Mouse (Mus musculus) CH12.LX (cell line): ENCODE results near the gene 4931429L15Rik. TPM values are rescaled to one million over a fixed set of nuclear protein-coding genes. Genes with fewer than 3 reads are reported as not detected.

Source experiments
- DNase-seq: peaks from one replicate; pipeline ENCODE4 v3.0.0-alpha.2; 2013; ENCODE audit errors: extremely low read depth
- H3K27ac ChIP-seq: 2 replicates; pipeline ENCODE4 v1.5.1; 2012; ENCODE audit warnings: low read depth, mild to moderate bottlenecking, control low read depth, moderate library complexity; ENCODE audit not compliant: insufficient read depth
- H3K27me3 ChIP-seq: replicated peaks from 2 replicates; pipeline ENCODE3; 2012; ENCODE audit warnings: inconsistent platforms
- H3K36me3 ChIP-seq, 2 experiments: replicated peaks in 1 of 2; 2 replicates each; pipeline versions ENCODE3 to v1.6.1; 2012; ENCODE audit warnings: inconsistent platforms in 1 of 2, low read length in 1 of 2, mild to moderate bottlenecking in 1 of 2, mixed read lengths in 1 of 2, moderate library complexity in 1 of 2; ENCODE audit not compliant: control insufficient read depth in 1 of 2, insufficient read depth in 1 of 2
- H3K4me1 ChIP-seq, 2 experiments: 2 replicates each; pipeline ENCODE4 v1.6.1; 2012; ENCODE audit warnings: inconsistent platforms in 1 of 2, moderate library complexity in 1 of 2; ENCODE audit not compliant: insufficient read depth in 2 of 2, control insufficient read depth in 1 of 2
- H3K4me2 ChIP-seq: 2 replicates; pipeline ENCODE4 v1.6.1; 2012; ENCODE audit warnings: low read depth, mild to moderate bottlenecking, control low read depth; ENCODE audit not compliant: poor library complexity, insufficient read depth, severe bottlenecking
- H3K4me3 ChIP-seq, 3 experiments: fragments of 150-350 bp in 1 of 3; sonication (generic) in 1 of 3; replicated peaks in 1 of 3; 2 replicates each; pipeline versions ENCODE3 to v1.5.1; 2011 to 2012; ENCODE audit warnings: low read depth in 2 of 3, low read length in 2 of 3, mild to moderate bottlenecking in 2 of 3, moderate library complexity in 2 of 3, control low read depth in 1 of 3, improper control_type of control experiment in 1 of 3, inconsistent platforms in 1 of 3, mixed read lengths in 1 of 3; ENCODE audit not compliant: poor library complexity in 1 of 3
- H3K79me2 ChIP-seq: replicated peaks from 2 replicates; pipeline ENCODE4 v1.6.1; 2012; ENCODE audit warnings: mild to moderate bottlenecking, moderate library complexity; ENCODE audit not compliant: control insufficient read depth, poor library complexity, insufficient read depth, severe bottlenecking; ENCODE audit errors: extremely low read depth
- H3K9ac ChIP-seq: 2 replicates; pipeline ENCODE4 v1.6.1; 2012; ENCODE audit warnings: low read depth, mild to moderate bottlenecking, control low read depth, moderate library complexity; ENCODE audit not compliant: insufficient read depth
- H3K9me3 ChIP-seq: replicated peaks from 2 replicates; pipeline ENCODE3; 2012; ENCODE audit warnings: low read length, inconsistent platforms, mixed read lengths
- CHD1 ChIP-seq: IDR thresholded peaks from 2 replicates; pipeline ENCODE4 v1.6.1; 2012; ENCODE audit warnings: low read depth, low read length, improper control_type of control experiment, inconsistent platforms
- CHD2 ChIP-seq: IDR thresholded peaks from 2 replicates; pipeline ENCODE4 v1.6.1; 2011; ENCODE audit warnings: low read length, improper control_type of control experiment
- E2F4 ChIP-seq: IDR thresholded peaks from 2 replicates; pipeline ENCODE4 v1.6.1; 2011; ENCODE audit warnings: low read depth, low read length, improper control_type of control experiment; ENCODE audit not compliant: insufficient replicate concordance
- ELF1 ChIP-seq: IDR thresholded peaks from 2 replicates; pipeline ENCODE4 v1.6.1; 2014; ENCODE audit warnings: low read depth, mild to moderate bottlenecking, inconsistent platforms, low read length, improper control_type of control experiment
- ETS1 ChIP-seq: conservative IDR thresholded peaks from 2 replicates; pipeline ENCODE4 v1.6.1; 2012; ENCODE audit warnings: low read depth, mild to moderate bottlenecking, inconsistent platforms, low read length, improper control_type of control experiment, moderate library complexity
- GABPA ChIP-seq: IDR thresholded peaks from 2 replicates; pipeline ENCODE4 v1.6.1; 2012; ENCODE audit warnings: low read depth, low read length, improper control_type of control experiment, inconsistent platforms; ENCODE audit not compliant: insufficient replicate concordance
- IRF4 ChIP-seq: IDR thresholded peaks from 2 replicates; pipeline ENCODE4 v1.6.1; 2014; ENCODE audit warnings: low read depth, mild to moderate bottlenecking, inconsistent platforms, low read length, improper control_type of control experiment
- JUN ChIP-seq: IDR thresholded peaks from 2 replicates; pipeline ENCODE4 v1.6.1; 2011; ENCODE audit warnings: low read depth, mild to moderate bottlenecking, low read length, improper control_type of control experiment, moderate library complexity; ENCODE audit not compliant: insufficient read depth
- MAFK ChIP-seq: IDR thresholded peaks from 2 replicates; pipeline ENCODE4 v1.6.1; 2011; ENCODE audit warnings: low read length, improper control_type of control experiment; ENCODE audit not compliant: insufficient replicate concordance
- MAZ ChIP-seq: IDR thresholded peaks from 2 replicates; pipeline ENCODE4 v1.6.1; 2012; ENCODE audit warnings: low read depth, mild to moderate bottlenecking, inconsistent platforms, low read length, improper control_type of control experiment, moderate library complexity
- MXI1 ChIP-seq: IDR thresholded peaks from 2 replicates; pipeline ENCODE4 v1.6.1; 2011; ENCODE audit warnings: mild to moderate bottlenecking, low read depth, low read length, improper control_type of control experiment
- NRF1 ChIP-seq: IDR thresholded peaks from 2 replicates; pipeline ENCODE4 v1.6.1; 2014; ENCODE audit warnings: low read depth, mild to moderate bottlenecking, inconsistent platforms, low read length, improper control_type of control experiment, moderate library complexity
- POLR2AphosphoS2 ChIP-seq: IDR thresholded peaks from 2 replicates; pipeline ENCODE4 v1.6.1; 2011; ENCODE audit warnings: low read depth, low read length, improper control_type of control experiment
- RAD21 ChIP-seq: IDR thresholded peaks from 2 replicates; pipeline ENCODE4 v1.6.1; 2011; ENCODE audit warnings: low read depth, mild to moderate bottlenecking, low read length, improper control_type of control experiment, moderate library complexity
- RCOR1 ChIP-seq: conservative IDR thresholded peaks from 2 replicates; pipeline ENCODE4 v1.6.1; 2012; ENCODE audit warnings: low read depth, mild to moderate bottlenecking, inconsistent platforms, low read length, improper control_type of control experiment
- SIN3A ChIP-seq: IDR thresholded peaks from 2 replicates; pipeline ENCODE4 v1.6.1; 2012; ENCODE audit warnings: low read length, improper control_type of control experiment, inconsistent platforms
- SMC3 ChIP-seq: IDR thresholded peaks from 2 replicates; pipeline ENCODE4 v1.6.1; 2011; ENCODE audit warnings: low read depth, low read length, improper control_type of control experiment
- TCF12 ChIP-seq: IDR thresholded peaks from 2 replicates; pipeline ENCODE4 v1.6.1; 2014; ENCODE audit warnings: low read depth, mild to moderate bottlenecking, inconsistent platforms, low read length, improper control_type of control experiment
- ZKSCAN1 ChIP-seq: IDR thresholded peaks from 2 replicates; pipeline ENCODE4 v1.6.1; 2012; ENCODE audit warnings: low read depth, inconsistent platforms, low read length, improper control_type of control experiment, borderline replicate concordance
- ZNF384 ChIP-seq: IDR thresholded peaks from 2 replicates; pipeline ENCODE4 v1.6.1; 2012; ENCODE audit warnings: low read depth, low read length, improper control_type of control experiment, inconsistent platforms
- dilution Hi-C: fragments of 300-500 bp; cut with MboI; formaldehyde crosslinking; loops from 2 replicates; pipeline ENCODE4 v1.14.3; 2020; ENCODE audit warnings: low sequenced_read_pairs; ENCODE audit not compliant: extremely low pct_unique_long_range_greater_than_20kb, extremely low pct_ligation_motif_present
- in situ Hi-C: fragments of 300-500 bp; cut with MboI; formaldehyde crosslinking; loops from 3 replicates; pipeline ENCODE4 v1.14.3; 2019; ENCODE audit warnings: low sequenced_read_pairs, low pct_ligation_motif_present, low pct_unique_long_range_greater_than_20kb, mixed read lengths
- polyA plus RNA-seq: library from polyadenylated mRNA; unstranded; fragments of >175 nt; gene quantifications from 2 replicates; pipeline ENCODE4 v1.2.1, GENCODE M21; 2012; ENCODE audit warnings: low read depth; ENCODE audit not compliant: insufficient read length
- total RNA-seq, 2 experiments: library from RNA; depleted of rRNA; stranded (reverse); fragments of 300-350 nt in 1 of 2; fragments of >200 nt in 1 of 2; gene quantifications; 2 replicates each; pipeline ENCODE4 v1.2.3; 2012 to 2014

The 4931429L15Rik gene
- total and polyA plus RNA-seq, 3 experiments = not detected

GRCm38 (mm10) chr9:46352651-46353329 is 33.0 kb upstream of the 4931429L15Rik start:
- DNase-seq = no peak
- H3K9ac ChIP-seq = no peak overlapping the region
- H3K9me3 ChIP-seq = no peaks in the 10 kb centered on the region
- dilution Hi-C loops (no loop called here), in situ Hi-C loops (no loop called here)
- H3K79me2 ChIP-seq = no peaks in the 10 kb centered on the region
- no peak overlapping the region for H3K27ac ChIP-seq
- no peak for TF ChIP-seq E2F4
- no peak for TF ChIP-seq ZNF384
- TF ChIP-seq SMC3 = no peak
- no peak overlapping the region for H3K4me2 ChIP-seq
- H3K27me3 ChIP-seq = peaks cover 69% of the 10 kb centered on the region
- H3K4me1 ChIP-seq = 0 out of 4 replicates have a peak, but pooled peaks cover 0 to 2% of the 10 kb centered on the region in 2 experiments
- H3K36me3 ChIP-seq = no peaks in the 10 kb centered on the region
- no peak overlapping the region for H3K4me3 ChIP-seq

GRCm38 (mm10) chr9:46350451-46350981 is 30.7 kb upstream of the 4931429L15Rik start:
- no peaks in the 10 kb centered on the region for H3K36me3 ChIP-seq
- no peaks in the 10 kb centered on the region for H3K9me3 ChIP-seq
- H3K9ac ChIP-seq = no peak overlapping the region
- H3K27ac ChIP-seq = no peak overlapping the region
- H3K4me3 ChIP-seq = no peak overlapping the region
- dilution Hi-C loops (no loop called here), in situ Hi-C loops (no loop called here)
- H3K4me1 ChIP-seq = no peaks in the 10 kb centered on the region
- no peak for DNase-seq
- peaks cover 79% of the 10 kb centered on the region for H3K27me3 ChIP-seq
- H3K79me2 ChIP-seq = no peaks in the 10 kb centered on the region
- no peak overlapping the region for H3K4me2 ChIP-seq
- TF ChIP-seq ZKSCAN1 = no peak
- no peak for TF ChIP-seq MAFK

- no peaks in the 10 kb centered on the region for H3K79me2 ChIP-seq
- no peaks in the 10 kb centered on the region for H3K4me1 ChIP-seq
- H3K27me3 ChIP-seq = peaks cover 43% of the 10 kb centered on the region
- no peak overlapping the region for H3K4me3 ChIP-seq
- no peak overlapping the region for H3K27ac ChIP-seq
- H3K9me3 ChIP-seq = no peaks in the 10 kb centered on the region
- no peaks in the 10 kb centered on the region for H3K36me3 ChIP-seq
- dilution Hi-C loops = no loop called here
- in situ Hi-C loops = no loop called here
- TF ChIP-seq ETS1 (no peak), E2F4 (no peak), SMC3 (no peak), NRF1 (no peak), IRF4 (no peak), JUN (no peak), CHD2 (no peak), RAD21 (no peak), POLR2AphosphoS2 (no peak), ELF1 (no peak), CHD1 (no peak), SIN3A (no peak), MXI1 (no peak), TCF12 (no peak), MAZ (no peak), GABPA (no peak), RCOR1 (no peak)
- TF ChIP-seq, all 38 proteins: peak for 0
- Histone ChIP-seq H3K4me2 (no peak overlapping the region), H3K9ac (no peak overlapping the region)
- no peak for DNase-seq
Measured at GRCm38 (mm10) chr9:46345887-46346665, 26.3 kb upstream of the 4931429L15Rik start.
